ENCODE assay signal across 8 mouse cellular contexts in the genomic region with DNA sequence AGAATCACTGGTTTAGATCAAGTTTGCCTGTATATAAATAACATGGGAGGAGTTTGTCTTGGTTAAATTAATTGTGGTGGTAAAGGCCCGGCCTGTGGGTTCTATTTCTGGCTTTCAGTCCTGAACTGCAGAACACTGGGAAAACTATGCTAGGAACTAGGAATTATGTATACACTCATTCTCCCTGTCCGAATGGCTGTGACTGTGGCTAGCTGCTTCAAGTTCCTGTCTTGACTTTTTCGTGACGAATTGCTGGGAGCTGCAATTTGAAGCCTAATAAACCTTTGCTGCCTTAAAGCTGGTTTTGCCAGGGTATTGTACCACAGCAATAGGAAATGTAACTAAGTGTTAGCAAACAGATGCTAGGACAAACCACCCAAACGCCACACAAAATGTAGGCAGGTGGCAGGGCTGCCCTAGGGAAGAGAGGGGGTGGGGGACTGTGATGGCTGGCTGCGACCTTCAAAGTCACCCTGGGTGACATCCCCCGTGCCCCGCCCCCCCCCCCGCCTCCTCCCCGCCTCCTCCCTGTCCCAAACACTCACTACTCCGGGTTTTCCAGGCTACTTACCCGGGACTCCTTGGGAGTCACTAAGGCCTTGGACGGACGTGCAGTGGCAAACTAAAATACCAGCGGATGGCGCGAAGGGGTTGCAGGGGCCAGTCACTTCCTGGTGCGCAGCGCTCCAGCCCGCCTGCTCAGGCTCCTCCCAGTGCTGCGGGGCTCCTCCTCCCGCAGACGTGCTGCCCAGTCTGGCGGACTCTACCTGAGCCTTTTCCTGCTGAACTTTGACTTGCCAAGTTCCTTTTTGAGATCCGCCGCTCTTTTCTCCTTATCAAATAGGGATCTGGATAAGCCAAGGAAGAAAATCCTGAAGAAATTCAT. TPM values are rescaled to one million over a fixed set of nuclear protein-coding genes. Genes with fewer than 3 reads are reported as not detected.
DNase-seq lines count a peak whose midpoint lies in the region; ATAC-seq and TF ChIP-seq lines count a peak whose summit lies in the region.

A gene (minus strand): TSS at position 710 of the 886 bp plus-strand sequence.

- no peak for TF ChIP-seq CTCF in cerebellum, adult 2 months (IDR thresholded peaks at IDR 0.05; ENCODE audit: borderline replicate concordance, insufficient read depth, low read depth, low read length)
- no peak for TF ChIP-seq CTCF in forebrain, postnatal 0 days (IDR thresholded peaks at IDR 0.05; ENCODE audit: low read depth)

- no peak for TF ChIP-seq POLR2A in cerebellum, adult 2 months (IDR thresholded peaks at IDR 0.05; ENCODE audit: borderline replicate concordance, insufficient read depth, low read length)

- peak within 1 kb of the TSS; percentile 43; the same call in 1 of the 2 replicates for H3K27ac ChIP-seq in cerebellum, adult 2 months (ENCODE audit: insufficient read depth, low read length)
- H3K27ac ChIP-seq in forebrain, postnatal 0 days (ENCODE audit: low read depth, low read length): no peak within 1 kb of the TSS

- WGBS in cerebellum, adult 2 months: 7% methylated on average over 23 of the region's 26 CpGs
- 29% methylated on average over 26 of the region's 26 CpGs for WGBS in forebrain, postnatal 0 days

- peak within 1 kb of the TSS; percentile 74 for H3K4me3 ChIP-seq in cerebellum, adult 2 months (replicated peaks; ENCODE audit: insufficient read depth, low read depth, low read length)
- peak within 1 kb of the TSS; percentile 40 for H3K4me3 ChIP-seq in forebrain, postnatal 0 days (ENCODE audit: low read depth, low read length)

- no peaks in the 10 kb centered on the region for H3K9me3 ChIP-seq in forebrain, postnatal 0 days (ENCODE audit: low read length)

- no peaks in the 10 kb centered on the region for H3K4me1 ChIP-seq in cerebellum, adult 2 months (ENCODE audit: control insufficient read depth, insufficient read depth, low read length)
- no peaks in the 10 kb centered on the region for H3K4me1 ChIP-seq in forebrain, postnatal 0 days (ENCODE audit: insufficient read depth)

- peak within 1 kb of the TSS; percentile 50 for H3K4me2 ChIP-seq in forebrain, postnatal 0 days (ENCODE audit: low read depth)

- no peaks in the 10 kb centered on the region for H3K27me3 ChIP-seq in cerebellum, adult 2 months (ENCODE audit: control insufficient read depth, insufficient read depth, low read length)
- no peaks in the 10 kb centered on the region for H3K27me3 ChIP-seq in forebrain, postnatal 0 days (ENCODE audit: insufficient read depth, low read length)

- H3K36me3 ChIP-seq in forebrain, postnatal 0 days (ENCODE audit: insufficient read depth): no peaks in the 10 kb centered on the region

- peak; percentile 55 for DNase-seq in Muller cell, postnatal 12 days (ENCODE audit: inconsistent ontology term)
- DNase-seq in cerebellum, adult 2 months: peak; percentile 74
- DNase-seq in forebrain, postnatal 0 days: peak; percentile 13
- peak; percentile 11 for DNase-seq in layer of hippocampus, adult 9-11 months
- peak; percentile 66 for DNase-seq in lung, postnatal 25 days (ENCODE audit: low spot score)
- peak; percentile 73 for DNase-seq in ovary, postnatal 36 days (ENCODE audit: low spot score)
- DNase-seq in thymus, postnatal 36 days: peak; percentile 72 to 76

- peak; percentile 78 for ATAC-seq in forebrain, postnatal 0 days
- ATAC-seq in hematopoietic stem cell, adult 5-6 weeks (replicated peaks in 1 of 2; ENCODE audit: insufficient read depth in 1 of 2, low FRiP score in 2 of 2, low TSS enrichment in 1 of 2, low read depth in 1 of 2, poor library complexity in 2 of 2, severe bottlenecking in 2 of 2): peak; percentile 94 to 98

- peak within 1 kb of the TSS; percentile 25 for H3K9ac ChIP-seq in forebrain, postnatal 0 days

RNA-seq across cellular contexts. Expression of the gene that starts here (rescaled TPM):
- polyA plus RNA-seq in cerebellum, adult 2 months (2012; rRNA removed): 20.3 and 20.8 TPM in 2 replicates
- total RNA-seq in forebrain, postnatal 0 days (2014; rRNA removed): 5.5 and 5.6 TPM in 2 replicates
- 3.1 and 3.3 TPM in 2 replicates for polyA plus RNA-seq in forebrain, postnatal 0 days (2015; fragmentation: Nextera tagmentation; extraction: Ambion mirVana)
- total RNA-seq in hematopoietic stem cell, adult 5-6 weeks (2017): 38.9 and 42.0 TPM in 2 replicates

Comparison
In these comparisons a context has a peak if more than half of its experiments do, and no peak if none do; other contexts are left out.
1. DNase-seq: peak in every context shown above with its lines; median percentile 74 in cerebellum, adult 2 months; 74 in thymus, postnatal 36 days; 73 in ovary, postnatal 36 days; 66 in lung, postnatal 25 days; 55 in Muller cell, postnatal 12 days; 13 in forebrain, postnatal 0 days; 11 in layer of hippocampus, adult 9-11 months.